Mouse (Mus musculus): ENCODE data around the gene Rad23a. TPM values are rescaled to one million over a fixed set of nuclear protein-coding genes. Genes with fewer than 3 reads are reported as not detected.

Gene Rad23a
- total RNA-seq, 1 experiment = 76.7 TPM

DNA sequence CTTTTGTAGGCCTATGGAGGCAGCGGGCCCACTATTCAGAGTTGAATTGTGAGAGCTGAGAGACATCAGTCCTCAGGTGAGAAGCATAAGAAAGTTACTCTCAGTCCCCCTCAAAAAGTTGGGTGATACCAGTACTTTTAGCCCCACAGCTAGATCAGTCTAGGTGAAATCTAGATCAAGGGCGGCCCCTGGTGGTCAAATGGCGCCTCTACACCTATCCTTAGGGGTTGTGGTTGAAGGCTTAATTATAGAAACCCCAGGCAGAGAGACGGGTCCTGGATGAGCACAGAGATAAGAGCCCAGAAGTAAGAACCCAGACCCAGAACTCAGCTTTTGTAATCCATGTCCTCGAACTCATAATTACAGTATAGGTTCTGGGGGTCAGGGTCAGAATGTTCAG is 27.4 kb downstream of the Rad23a start:
- in situ Hi-C loops (cut with MboI; ENCODE audit: low sequenced_read_pairs in 2 of 2, unreplicated experiment in 2 of 2) = loop anchor here in 1 of 2 experiments (10.0 kb wide), 1 partner anchor 108 kb away; the partner anchor contains the start of gene Lyl1
- Histone ChIP-seq H3K9me3 (ENCODE audit: control insufficient read depth, insufficient read depth, low read depth, low read length) (no peaks in the 10 kb centered on the region), H3K4me1 (ENCODE audit: control insufficient read depth in 2 of 2, insufficient read depth in 2 of 2, low read length in 2 of 2, poor library complexity in 1 of 2) (no peaks in the 10 kb centered on the region; a peak in 1 of 4 replicates), H3K4me3 (ENCODE audit: insufficient read depth in 1 of 2, low read depth in 1 of 2, low read length in 2 of 2, poor library complexity in 1 of 2, severe bottlenecking in 1 of 2) (no peak overlapping the region), H3K9ac (ENCODE audit: insufficient read depth, low read depth, low read length, poor library complexity, severe bottlenecking) (no peak overlapping the region), H3K27ac (ENCODE audit: insufficient read depth, low read depth, low read length, poor library complexity, severe bottlenecking) (no peak overlapping the region), H3K36me3 (ENCODE audit: control insufficient read depth, insufficient read depth, low read length, poor library complexity, severe bottlenecking) (no peaks in the 10 kb centered on the region)
- DNase-seq (ENCODE audit: low read depth, low spot score) = peak; percentile 62
- peak; percentile 82; the same call in 1 of the 2 replicates for TF ChIP-seq ZC3H11A (IDR thresholded peaks at IDR 0.05; ENCODE audit: borderline replicate concordance, low read depth, low read length)
- TF ChIP-seq MAFK (IDR thresholded peaks at IDR 0.05; ENCODE audit: insufficient read depth, low read depth, low read length) = no peak

DNA sequence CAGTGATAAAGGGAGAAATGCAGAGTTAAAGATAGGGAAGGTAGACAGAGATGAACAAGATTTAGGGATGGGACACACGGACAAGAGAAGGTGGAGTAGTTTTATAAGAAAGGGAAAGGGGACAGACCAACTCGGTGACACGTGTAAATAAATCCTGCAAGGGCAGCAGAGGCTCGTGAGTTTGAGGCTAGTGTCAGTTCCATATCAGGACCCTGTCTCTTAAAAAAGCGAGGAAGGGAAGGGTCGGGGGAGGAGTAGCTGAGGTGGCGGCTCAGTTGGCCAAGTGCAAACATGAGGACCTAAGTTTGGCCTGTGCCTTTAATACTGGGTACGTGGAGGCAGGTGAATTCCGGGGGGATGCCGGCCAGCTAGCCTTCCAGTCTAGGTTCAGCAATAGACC is 29.2 kb downstream of the Rad23a start:
- Histone ChIP-seq H3K9ac (ENCODE audit: insufficient read depth, low read depth, low read length, poor library complexity, severe bottlenecking) (no peak overlapping the region), H3K36me3 (ENCODE audit: control insufficient read depth, insufficient read depth, low read length, poor library complexity, severe bottlenecking) (no peaks in the 10 kb centered on the region), H3K4me1 (ENCODE audit: control insufficient read depth in 2 of 2, insufficient read depth in 2 of 2, low read length in 2 of 2, poor library complexity in 1 of 2) (no peaks in the 10 kb centered on the region; a peak in 1 of 4 replicates), H3K9me3 (ENCODE audit: control insufficient read depth, insufficient read depth, low read depth, low read length) (no peaks in the 10 kb centered on the region), H3K27ac (ENCODE audit: insufficient read depth, low read depth, low read length, poor library complexity, severe bottlenecking) (no peak overlapping the region), H3K4me3 (ENCODE audit: insufficient read depth in 1 of 2, low read depth in 1 of 2, low read length in 2 of 2, poor library complexity in 1 of 2, severe bottlenecking in 1 of 2) (peak overlapping the region in 1 of 2 experiments; percentile 5; a peak in 1 of 4 replicates)
- no peak for TF ChIP-seq ZC3H11A (IDR thresholded peaks at IDR 0.05; ENCODE audit: borderline replicate concordance, low read depth, low read length)
- no peak for TF ChIP-seq HCFC1 (IDR thresholded peaks at IDR 0.05; ENCODE audit: borderline replicate concordance, insufficient read depth, low read length)
- no peak for TF ChIP-seq MAFK (IDR thresholded peaks at IDR 0.05; ENCODE audit: insufficient read depth, low read depth, low read length)
- TF ChIP-seq CHD2 (IDR thresholded peaks at IDR 0.05; ENCODE audit: low read depth, low read length) = no peak
- no peak for TF ChIP-seq ZNF384 (IDR thresholded peaks at IDR 0.05; ENCODE audit: low read depth, low read length)
- in situ Hi-C loops (cut with MboI; ENCODE audit: low sequenced_read_pairs in 2 of 2, unreplicated experiment in 2 of 2) = loop anchor here in 1 of 2 experiments (10.0 kb wide), 1 partner anchor 107 kb away; the partner anchor contains the start of gene Lyl1
- DNase-seq (ENCODE audit: low read depth, low spot score) = no peak

DNA sequence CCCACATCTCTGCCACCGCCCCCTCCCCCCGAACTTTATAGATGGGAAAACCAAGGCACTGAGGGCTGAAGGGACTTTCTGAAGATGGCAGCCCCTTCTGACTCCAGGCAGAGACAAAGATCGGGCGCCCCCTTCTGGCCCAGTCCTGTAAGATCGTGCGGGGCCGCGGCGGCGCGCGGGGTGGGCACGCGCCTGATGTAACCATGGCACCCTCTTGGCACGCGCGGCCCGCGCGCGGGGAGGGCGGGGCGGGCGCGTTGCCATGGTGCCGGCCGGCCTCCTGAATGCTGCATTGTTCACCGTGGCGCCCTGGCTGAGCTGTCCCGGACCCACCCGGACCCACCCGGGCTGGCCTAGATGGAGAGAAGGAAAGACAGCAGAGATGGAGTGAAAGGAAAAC is 29.6 kb downstream of the Rad23a start:
- H3K4me3 ChIP-seq (ENCODE audit: insufficient read depth in 1 of 2, low read depth in 1 of 2, low read length in 2 of 2, poor library complexity in 1 of 2, severe bottlenecking in 1 of 2) = peak overlapping the region in 1 of 2 experiments; percentile 5; a peak in 1 of 4 replicates
- H3K9me3 ChIP-seq (ENCODE audit: control insufficient read depth, insufficient read depth, low read depth, low read length) = no peaks in the 10 kb centered on the region
- no peaks in the 10 kb centered on the region for H3K36me3 ChIP-seq (ENCODE audit: control insufficient read depth, insufficient read depth, low read length, poor library complexity, severe bottlenecking)
- H3K27ac ChIP-seq (ENCODE audit: insufficient read depth, low read depth, low read length, poor library complexity, severe bottlenecking) = no peak overlapping the region
- no peak overlapping the region for H3K9ac ChIP-seq (ENCODE audit: insufficient read depth, low read depth, low read length, poor library complexity, severe bottlenecking)
- TF ChIP-seq CHD2 (IDR thresholded peaks at IDR 0.05; ENCODE audit: low read depth, low read length) (no peak), HCFC1 (IDR thresholded peaks at IDR 0.05; ENCODE audit: borderline replicate concordance, insufficient read depth, low read length) (no peak), ZNF384 (IDR thresholded peaks at IDR 0.05; ENCODE audit: low read depth, low read length) (no peak), MAFK (IDR thresholded peaks at IDR 0.05; ENCODE audit: insufficient read depth, low read depth, low read length) (no peak), ZC3H11A (IDR thresholded peaks at IDR 0.05; ENCODE audit: borderline replicate concordance, low read depth, low read length) (no peak)
- no peaks in the 10 kb centered on the region; a peak in 1 of 4 replicates for H3K4me1 ChIP-seq (ENCODE audit: control insufficient read depth in 2 of 2, insufficient read depth in 2 of 2, low read length in 2 of 2, poor library complexity in 1 of 2)
- DNase-seq (ENCODE audit: low read depth, low spot score) = no peak
- in situ Hi-C loops (cut with MboI; ENCODE audit: low sequenced_read_pairs in 2 of 2, unreplicated experiment in 2 of 2) = loop anchor here in 1 of 2 experiments (10.0 kb wide), 1 partner anchor 106 kb away; the partner anchor contains the start of gene Lyl1

DNA sequence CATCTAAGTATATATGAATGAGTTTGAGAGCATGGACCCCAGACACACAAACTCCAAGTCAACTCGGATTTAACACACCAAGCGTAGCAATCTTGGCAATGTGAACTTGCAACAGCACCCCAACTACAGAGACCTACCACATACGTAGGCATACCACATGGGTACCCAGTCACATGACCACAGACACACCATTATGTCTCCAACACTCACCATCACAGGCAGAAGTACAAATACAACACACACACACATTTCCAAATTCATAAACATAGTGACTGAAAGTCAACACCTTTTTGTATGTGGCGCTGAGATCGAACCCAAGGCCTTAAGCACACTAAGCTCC is 30.6 kb downstream of the Rad23a start:
- no peaks in the 10 kb centered on the region for H3K9me3 ChIP-seq (ENCODE audit: control insufficient read depth, insufficient read depth, low read depth, low read length)
- no peaks in the 10 kb centered on the region for H3K36me3 ChIP-seq (ENCODE audit: control insufficient read depth, insufficient read depth, low read length, poor library complexity, severe bottlenecking)
- in situ Hi-C loops (cut with MboI; ENCODE audit: low sequenced_read_pairs in 2 of 2, unreplicated experiment in 2 of 2) = loop anchor here in 1 of 2 experiments (10.0 kb wide), 1 partner anchor 105 kb away; the partner anchor contains the start of gene Lyl1
- H3K27ac ChIP-seq (ENCODE audit: insufficient read depth, low read depth, low read length, poor library complexity, severe bottlenecking) = no peak overlapping the region
- H3K9ac ChIP-seq (ENCODE audit: insufficient read depth, low read depth, low read length, poor library complexity, severe bottlenecking) = no peak overlapping the region
- TF ChIP-seq ZNF384 (IDR thresholded peaks at IDR 0.05; ENCODE audit: low read depth, low read length) = no peak
- TF ChIP-seq CHD2 (IDR thresholded peaks at IDR 0.05; ENCODE audit: low read depth, low read length) = no peak
- no peak for TF ChIP-seq ZC3H11A (IDR thresholded peaks at IDR 0.05; ENCODE audit: borderline replicate concordance, low read depth, low read length)
- TF ChIP-seq MAFK (IDR thresholded peaks at IDR 0.05; ENCODE audit: insufficient read depth, low read depth, low read length) = no peak
- no peak for TF ChIP-seq HCFC1 (IDR thresholded peaks at IDR 0.05; ENCODE audit: borderline replicate concordance, insufficient read depth, low read length)
- H3K4me1 ChIP-seq (ENCODE audit: control insufficient read depth in 2 of 2, insufficient read depth in 2 of 2, low read length in 2 of 2, poor library complexity in 1 of 2) = no peaks in the 10 kb centered on the region; a peak in 1 of 4 replicates
- DNase-seq (ENCODE audit: low read depth, low spot score) = no peak
- H3K4me3 ChIP-seq (ENCODE audit: insufficient read depth in 1 of 2, low read depth in 1 of 2, low read length in 2 of 2, poor library complexity in 1 of 2, severe bottlenecking in 1 of 2) = no peak overlapping the region

All from ES-E14 (cell line).